Mouse (Mus musculus) ZHBTc4 (cell line): ENCODE results near the gene Jagn1.

Source experiments
- DNase-seq: peaks from one replicate; pipeline ENCODE4 v3.0.0-alpha.2; 2011; ENCODE audit warnings: low read depth, low spot score

The Jagn1 gene

GRCm38 (mm10) chr6:113442442-113443090, at the start of gene Jagn1:
Jagn1 (plus strand) TSS chr6:113442569.
- peak; percentile 96 for DNase-seq

- no peak for DNase-seq
These were observed 48.4 kb upstream of the Jagn1 start for GRCm38 (mm10) chr6:113393951-113394350.

GRCm38 (mm10) chr6:113394811-113395210, 47.6 kb upstream of the Jagn1 start:
- no peak for DNase-seq

- DNase-seq: peak; percentile 66
These were observed 46.9 kb upstream of the Jagn1 start for GRCm38 (mm10) chr6:113395501-113395900.

- DNase-seq: peak; percentile 92
These were observed 45.9 kb upstream of the Jagn1 start for GRCm38 (mm10) chr6:113396270-113397030.

GRCm38 (mm10) chr6:113402094-113402493, 40.3 kb upstream of the Jagn1 start:
- no peak for DNase-seq

GRCm38 (mm10) chr6:113404649-113405448, 37.5 kb upstream of the Jagn1 start:
- no peak for DNase-seq

- DNase-seq: no peak
These were observed 36.9 kb upstream of the Jagn1 start for GRCm38 (mm10) chr6:113405483-113405882.

GRCm38 (mm10) chr6:113406683-113407082, 35.7 kb upstream of the Jagn1 start:
- peak; percentile 81 for DNase-seq

GRCm38 (mm10) chr6:113410001-113410400, 32.4 kb upstream of the Jagn1 start:
- no peak for DNase-seq

- no peak for DNase-seq
These were observed 26.0 kb upstream of the Jagn1 start for GRCm38 (mm10) chr6:113416416-113416815.

- DNase-seq: no peak
These were observed 23.7 kb upstream of the Jagn1 start for GRCm38 (mm10) chr6:113418441-113419198.

- peak; percentile 98 for DNase-seq
These were observed 23.2 kb upstream of the Jagn1 start, which contains the start of gene Rpusd3 for GRCm38 (mm10) chr6:113419199-113419587. Rpusd3 (minus strand) TSS chr6:113419340.

- DNase-seq: no peak
These were observed 19.4 kb upstream of the Jagn1 start for GRCm38 (mm10) chr6:113423000-113423399.

GRCm38 (mm10) chr6:113424187-113424586, 18.2 kb upstream of the Jagn1 start:
- DNase-seq: no peak

- DNase-seq: no peak
These were observed 15.7 kb upstream of the Jagn1 start for GRCm38 (mm10) chr6:113426696-113427095.

- DNase-seq: peak; percentile 90
These were observed 15.0 kb upstream of the Jagn1 start for GRCm38 (mm10) chr6:113427397-113427796.

GRCm38 (mm10) chr6:113428006-113428405, 14.4 kb upstream of the Jagn1 start:
- DNase-seq: no peak

GRCm38 (mm10) chr6:113429965-113430364, 12.4 kb upstream of the Jagn1 start:
- DNase-seq: no peak

- no peak for DNase-seq
These were observed 11.5 kb upstream of the Jagn1 start for GRCm38 (mm10) chr6:113430846-113431245.

- no peak for DNase-seq
These were observed 10.6 kb upstream of the Jagn1 start for GRCm38 (mm10) chr6:113431801-113432200.
